Mouse (Mus musculus) liver, postnatal 0 days (tissue): Measurements from ENCODE around the gene Srsf4.

Source experiments
- CTCF ChIP-seq: sonication (generic); IDR thresholded peaks from 2 replicates; pipeline ENCODE4 v1.5.1; 2016; ENCODE audit warnings: antibody characterized with exemption, low read depth
- EP300 ChIP-seq: IDR thresholded peaks from 2 replicates; pipeline ENCODE4 v1.6.1; 2016; ENCODE audit warnings: antibody characterized with exemption, low read depth, mild to moderate bottlenecking

DNA sequence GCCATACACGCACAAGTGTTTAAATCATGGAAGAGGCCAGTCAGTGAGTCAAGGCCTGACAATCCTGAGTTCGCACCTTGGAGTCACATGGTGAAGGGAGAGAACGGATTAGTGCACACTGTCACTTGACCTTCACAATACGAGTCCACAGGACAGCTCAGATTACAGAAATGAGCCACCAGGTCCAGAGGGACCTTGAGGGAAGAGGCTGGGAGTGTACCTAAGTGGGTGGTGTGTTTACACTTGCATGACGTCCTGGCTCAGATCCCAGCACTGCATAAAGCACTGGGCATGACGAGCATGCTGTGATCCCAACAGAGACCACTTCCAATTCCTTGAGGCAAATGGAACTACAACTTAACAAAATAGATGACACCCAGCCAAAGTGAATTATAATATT, 33.0 kb downstream of the Srsf4 start:
- TF ChIP-seq CTCF = no peak
- peak; percentile 22; the same call in 1 of the 2 replicates for TF ChIP-seq EP300
